Mouse (Mus musculus) liver, embryonic 13.5 days (tissue): ENCODE data around the gene Car2. TPM values are rescaled to one million over a fixed set of nuclear protein-coding genes. Genes with fewer than 3 reads are reported as not detected.

Experiments
- ATAC-seq: fragments of 200-750 bp; cut with Nextera tagmentation; 2 replicates; pipeline ENCODE4 v1.8.0; 2017; ENCODE audit warnings: low read depth, mild to moderate bottlenecking, moderate number of reproducible peaks, moderate library complexity
- DNase-seq: peaks from one replicate; pipeline ENCODE4 v3.0.0; 2022
- H3K27ac ChIP-seq: fragments of 300-500 bp; sonication (generic); 2 replicates; pipeline ENCODE4 v1.5.1; 2015; ENCODE audit warnings: moderate library complexity, mild to moderate bottlenecking, inconsistent platforms
- H3K27me3 ChIP-seq: fragments of 300-500 bp; sonication (generic); 2 replicates; pipeline ENCODE4 v1.6.1; 2015; ENCODE audit warnings: mild to moderate bottlenecking, inconsistent platforms
- H3K36me3 ChIP-seq: fragments of 300-500 bp; sonication (generic); 2 replicates; pipeline ENCODE4 v1.6.1; 2015; ENCODE audit warnings: mild to moderate bottlenecking, inconsistent platforms
- H3K4me1 ChIP-seq: fragments of 300-500 bp; sonication (generic); replicated peaks from 2 replicates; pipeline ENCODE4 v1.6.1; 2015; ENCODE audit warnings: inconsistent platforms
- H3K4me2 ChIP-seq: fragments of 300-500 bp; sonication (generic); 2 replicates; pipeline ENCODE4 v1.6.1; 2015; ENCODE audit warnings: inconsistent platforms, mild to moderate bottlenecking, moderate library complexity
- H3K4me3 ChIP-seq: fragments of 300-500 bp; sonication (generic); replicated peaks from 2 replicates; pipeline ENCODE4 v1.5.1; 2015; ENCODE audit warnings: mild to moderate bottlenecking, inconsistent platforms
- H3K9ac ChIP-seq: fragments of 300-500 bp; sonication (generic); 2 replicates; pipeline ENCODE4 v1.6.1; 2015; ENCODE audit warnings: mild to moderate bottlenecking, inconsistent platforms
- H3K9me3 ChIP-seq: fragments of 300-500 bp; sonication (generic); replicated peaks from 2 replicates; pipeline ENCODE4 v1.6.1; 2016; ENCODE audit warnings: inconsistent platforms
- WGBS: fragments of 180-500 bp; shearing (Covaris S2); methylation state at CpG from one replicate; pipeline ENCODE4 v1.1.7; 2015; ENCODE audit not compliant: insufficient replicate concordance; 5-methylcytosine and 5-hydroxymethylcytosine counted together
- polyA plus RNA-seq: library from polyadenylated mRNA; unstranded; fragments of >200 nt; fragmentation: Nextera tagmentation; extraction: Ambion mirVana; gene quantifications from 2 replicates; pipeline ENCODE4 v1.2.1, GENCODE M21; 2015

Car2 gene
- polyA plus RNA-seq, 1 experiment from 2014 or later, result 2,501 TPM

GRCm38 (mm10) chr3:14863022-14863711, 22.9 kb upstream of the Car2 start, which contains the start of gene Car3:
Car3 (plus strand) TSS chr3:14863512.
- ATAC-seq (peak; percentile 45), DNase-seq (no peak)
- Histone ChIP-seq H3K4me2 (peak within 1 kb of the TSS; percentile 58), H3K4me3 (peak within 1 kb of the TSS; percentile 41), H3K9me3 (no peaks in the 10 kb centered on the region), H3K9ac (no peak within 1 kb of the TSS), H3K36me3 (no peaks in the 10 kb centered on the region), H3K4me1 (no peaks in the 10 kb centered on the region; the same call in none of the 2 replicates), H3K27ac (no peak within 1 kb of the TSS), H3K27me3 (peaks cover 27% of the 10 kb centered on the region)
- 6% methylated on average over 18 of the region's 18 CpGs for WGBS

- no peak overlapping the region for H3K27ac ChIP-seq
- DNase-seq, result no peak
- peak; percentile 46 for ATAC-seq
Observed at GRCm38 (mm10) chr3:14863922-14864321, 22.2 kb upstream of the Car2 start.

GRCm38 (mm10) chr3:14865941-14866340, 20.1 kb upstream of the Car2 start:
- H3K36me3 ChIP-seq, result no peaks in the 10 kb centered on the region
- no peak overlapping the region for H3K9ac ChIP-seq
- no peak overlapping the region for H3K4me3 ChIP-seq
- peaks cover 27% of the 10 kb centered on the region for H3K27me3 ChIP-seq
- no peak overlapping the region for H3K4me2 ChIP-seq
- ATAC-seq (no peak), DNase-seq (no peak)
- 54% methylated on average over 2 of the region's 2 CpGs for WGBS
- no peak overlapping the region for H3K27ac ChIP-seq
- H3K9me3 ChIP-seq, result no peaks in the 10 kb centered on the region
- peaks cover 14% of the 10 kb centered on the region for H3K4me1 ChIP-seq

More at GRCm38 (mm10) chr3:14863922-14864321, 22.2 kb upstream of the Car2 start:
- Histone ChIP-seq H3K36me3 (no peaks in the 10 kb centered on the region), H3K4me3 (0 out of 2 replicates have a peak overlapping the region, but pooled peaks have one; percentile 41), H3K4me1 (no peaks in the 10 kb centered on the region; the same call in none of the 2 replicates), H3K9ac (no peak overlapping the region), H3K9me3 (no peaks in the 10 kb centered on the region), H3K4me2 (peak overlapping the region; percentile 58; the same call in 1 of the 2 replicates), H3K27me3 (peaks cover 27% of the 10 kb centered on the region)
- 65% methylated on average over 2 of the region's 2 CpGs for WGBS

GRCm38 (mm10) chr3:14869779-14870178, 16.3 kb upstream of the Car2 start:
- Histone ChIP-seq H3K4me1 (peaks cover 29% of the 10 kb centered on the region), H3K36me3 (no peaks in the 10 kb centered on the region), H3K4me2 (peak overlapping the region; percentile 60), H3K9ac (no peak overlapping the region), H3K27me3 (no peaks in the 10 kb centered on the region), H3K4me3 (peak overlapping the region; percentile 40), H3K27ac (no peak overlapping the region), H3K9me3 (no peaks in the 10 kb centered on the region)
- 17% methylated on average over 11 of the region's 11 CpGs for WGBS
- peak; percentile 62 for ATAC-seq
- peak; percentile 67 for DNase-seq

- no peaks in the 10 kb centered on the region for H3K9me3 ChIP-seq
- ATAC-seq (no peak), DNase-seq (no peak)
- H3K4me2 ChIP-seq, result no peak overlapping the region
- no peak overlapping the region for H3K27ac ChIP-seq
- H3K9ac ChIP-seq, result no peak overlapping the region
- no peaks in the 10 kb centered on the region for H3K27me3 ChIP-seq
- no peaks in the 10 kb centered on the region for H3K36me3 ChIP-seq
- no peak overlapping the region for H3K4me3 ChIP-seq
- 16% methylated on average over 1 of the region's 1 CpGs for WGBS
- peaks cover 32% of the 10 kb centered on the region for H3K4me1 ChIP-seq
Observed at GRCm38 (mm10) chr3:14870528-14870927, 15.5 kb upstream of the Car2 start.

- no peak overlapping the region for H3K4me2 ChIP-seq
- no peaks in the 10 kb centered on the region for H3K27me3 ChIP-seq
- DNase-seq, result no peak
- peak; percentile 19; the same call in 1 of the 2 replicates for ATAC-seq
- H3K36me3 ChIP-seq, result no peaks in the 10 kb centered on the region
- H3K4me1 ChIP-seq, result peaks cover 39% of the 10 kb centered on the region
- H3K9ac ChIP-seq, result no peak overlapping the region
- no peaks in the 10 kb centered on the region for H3K9me3 ChIP-seq
- no peak overlapping the region for H3K27ac ChIP-seq
- H3K4me3 ChIP-seq, result no peak overlapping the region
- 24% methylated on average over 7 of the region's 7 CpGs for whole genome bisulfite sequencing
Observed at GRCm38 (mm10) chr3:14871386-14871785, 14.7 kb upstream of the Car2 start.

GRCm38 (mm10) chr3:14874402-14875040, 11.6 kb upstream of the Car2 start:
- 28% methylated on average over 8 of the region's 8 CpGs for WGBS
- Histone ChIP-seq H3K9me3 (no peaks in the 10 kb centered on the region), H3K9ac (0 out of 2 replicates have a peak overlapping the region, but pooled peaks have one; percentile 49), H3K4me2 (0 out of 2 replicates have a peak overlapping the region, but pooled peaks have one; percentile 1), H3K27ac (peak overlapping the region; percentile 60), H3K27me3 (no peaks in the 10 kb centered on the region), H3K4me3 (no peak overlapping the region), H3K4me1 (peaks cover 59% of the 10 kb centered on the region), H3K36me3 (no peaks in the 10 kb centered on the region)
- no peak for ATAC-seq
- DNase-seq, result no peak

- Histone ChIP-seq H3K36me3 (no peaks in the 10 kb centered on the region), H3K27ac (peak overlapping the region; percentile 98), H3K9ac (peak overlapping the region; percentile 71), H3K27me3 (no peaks in the 10 kb centered on the region), H3K4me3 (no peak overlapping the region), H3K9me3 (no peaks in the 10 kb centered on the region), H3K4me1 (peaks cover 61% of the 10 kb centered on the region), H3K4me2 (peak overlapping the region; percentile 64)
- ATAC-seq (no peak), DNase-seq (no peak)
- 70% methylated on average over 9 of the region's 9 CpGs for WGBS
Observed at GRCm38 (mm10) chr3:14876325-14876918, 9.7 kb upstream of the Car2 start.

GRCm38 (mm10) chr3:14877251-14877909, 8.7 kb upstream of the Car2 start:
- Histone ChIP-seq H3K9me3 (no peaks in the 10 kb centered on the region), H3K27me3 (no peaks in the 10 kb centered on the region), H3K36me3 (no peaks in the 10 kb centered on the region), H3K4me1 (peaks cover 66% of the 10 kb centered on the region), H3K27ac (peak overlapping the region; percentile 98), H3K4me2 (peak overlapping the region; percentile 64), H3K9ac (peak overlapping the region; percentile 73), H3K4me3 (peak overlapping the region; percentile 22)
- WGBS, result 20% methylated on average over 7 of the region's 7 CpGs
- ATAC-seq (peak; percentile 86), DNase-seq (peak; percentile 76)

GRCm38 (mm10) chr3:14878749-14879223, 7.3 kb upstream of the Car2 start:
- 15% methylated on average over 6 of the region's 6 CpGs for WGBS
- Histone ChIP-seq H3K9ac (peak overlapping the region; percentile 73), H3K36me3 (no peaks in the 10 kb centered on the region), H3K27ac (peak overlapping the region; percentile 98), H3K9me3 (no peaks in the 10 kb centered on the region), H3K27me3 (no peaks in the 10 kb centered on the region), H3K4me1 (peaks cover 74% of the 10 kb centered on the region), H3K4me3 (peak overlapping the region; percentile 34), H3K4me2 (peak overlapping the region; percentile 64)
- ATAC-seq (peak; percentile 88), DNase-seq (peak; percentile 84)

- no peaks in the 10 kb centered on the region for H3K36me3 ChIP-seq
- peak overlapping the region; percentile 3 for H3K4me3 ChIP-seq
- peak; percentile 50 for ATAC-seq
- no peak for DNase-seq
- peaks cover 76% of the 10 kb centered on the region for H3K4me1 ChIP-seq
- H3K27ac ChIP-seq, result peak overlapping the region; percentile 98
- H3K9me3 ChIP-seq, result no peaks in the 10 kb centered on the region
- H3K9ac ChIP-seq, result peak overlapping the region; percentile 60
- H3K27me3 ChIP-seq, result no peaks in the 10 kb centered on the region
- 27% methylated on average over 3 of the region's 3 CpGs for WGBS
- peak overlapping the region; percentile 64 for H3K4me2 ChIP-seq
Observed at GRCm38 (mm10) chr3:14879293-14879692, 6.8 kb upstream of the Car2 start.
